Mouse (Mus musculus) brain, embryonic 14.5 days (tissue): Measurements from ENCODE around the gene Dtx3l.

Experiments
- CTCF ChIP-seq: fragments of 200-500 bp; IDR thresholded peaks from 2 replicates; pipeline ENCODE4 v1.5.1; 2012; ENCODE audit warnings: inconsistent platforms, mild to moderate bottlenecking, moderate library complexity, borderline replicate concordance; ENCODE audit not compliant: insufficient read depth, insufficient read length; ENCODE audit errors: extremely low read depth
- POLR2A ChIP-seq: fragments of 200-500 bp; IDR thresholded peaks from 2 replicates; pipeline ENCODE4 v1.6.1; 2012; ENCODE audit warnings: mild to moderate bottlenecking, inconsistent platforms, borderline replicate concordance; ENCODE audit not compliant: poor library complexity, insufficient read depth, insufficient read length, severe bottlenecking; ENCODE audit errors: extremely low read depth

- TF ChIP-seq POLR2A (no peak), CTCF (no peak)
Measured at GRCm38 (mm10) chr16:35907432-35908201, 31.3 kb downstream of the Dtx3l start.
